Mouse (Mus musculus) heart, postnatal 0 days (tissue): ENCODE measurements at regions not wholly inside any gene's neighbourhood (a gene's known extent, or its start where the extent isn't known, plus 50 kb on each side); places are given as distances from the start of the nearest gene placed in this dataset.
A peak's percentile ranks its signal among the peaks of the same experiment; 100 is the strongest.

ENCODE experiments used
- CTCF ChIP-seq: IDR thresholded peaks from 2 replicates; pipeline ENCODE4 v1.5.1; 2016; ENCODE audit warnings: antibody characterized with exemption, control low read depth, low read depth
- EP300 ChIP-seq: IDR thresholded peaks from 2 replicates; pipeline ENCODE4 v1.6.1; 2016; ENCODE audit warnings: antibody characterized with exemption, low read depth

GRCm38 (mm10) chr10:111099812-111100464 lies 64.6 kb upstream of the Osbpl8 start:
- peak; percentile 90 for TF ChIP-seq CTCF
- TF ChIP-seq EP300: no peak; the same call in 1 of the 2 replicates
